Mouse (Mus musculus) leukemia stem cell, adult 10-12 weeks (primary cell): ENCODE results near the gene Sppl2a. TPM values are rescaled to one million over a fixed set of nuclear protein-coding genes. Genes with fewer than 3 reads are reported as not detected.

Experiments used
- polyA plus RNA-seq: library from polyadenylated mRNA; stranded (reverse); fragments of >175 nt; gene quantifications from 2 replicates; pipeline ENCODE4 v1.2.3, GENCODE M21; 2012; ENCODE audit warnings: low replicate concordance

Sppl2a gene
- 1.2 and 8.5 TPM in 2 replicates for polyA plus RNA-seq

DNA sequence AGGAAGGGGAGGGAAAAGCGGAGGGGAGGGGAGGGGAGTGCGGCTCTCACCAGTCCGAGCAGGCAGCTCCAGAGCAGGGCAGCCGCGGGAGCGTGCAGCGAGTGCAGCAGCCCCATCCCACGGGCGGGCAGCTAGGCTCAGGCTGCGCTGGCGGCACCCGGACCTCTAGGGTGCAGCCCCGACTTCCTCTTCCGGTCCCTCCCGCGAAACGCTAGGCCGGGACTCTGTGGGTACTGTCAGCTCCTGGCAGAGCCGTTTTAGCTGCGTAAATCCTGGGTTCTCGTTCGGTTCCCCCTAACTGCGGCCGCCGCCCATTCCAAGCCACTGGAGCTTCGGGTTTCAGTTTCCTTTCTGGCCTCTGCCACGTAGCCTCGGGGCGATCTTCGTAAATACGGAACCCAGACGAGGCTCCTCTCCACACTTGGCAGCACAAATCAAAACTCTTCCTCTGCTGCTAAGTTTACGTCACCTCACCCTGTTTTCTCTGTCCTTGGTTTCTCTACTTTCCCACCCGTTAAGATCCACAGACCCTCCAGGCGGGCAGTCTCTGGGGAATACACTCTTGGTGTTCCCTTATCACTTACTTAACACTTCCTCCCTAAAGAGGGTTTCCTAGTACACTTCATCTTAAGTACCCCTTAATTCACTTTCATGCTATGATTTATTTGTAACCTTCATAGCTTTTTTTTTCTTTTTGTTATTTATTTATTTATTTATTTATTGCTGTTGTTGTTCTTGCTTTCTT lies at the start of gene Sppl2a:
Gene Sppl2a, minus strand, starts transcription at position 339 of the 745 bp plus-strand sequence.

DNA sequence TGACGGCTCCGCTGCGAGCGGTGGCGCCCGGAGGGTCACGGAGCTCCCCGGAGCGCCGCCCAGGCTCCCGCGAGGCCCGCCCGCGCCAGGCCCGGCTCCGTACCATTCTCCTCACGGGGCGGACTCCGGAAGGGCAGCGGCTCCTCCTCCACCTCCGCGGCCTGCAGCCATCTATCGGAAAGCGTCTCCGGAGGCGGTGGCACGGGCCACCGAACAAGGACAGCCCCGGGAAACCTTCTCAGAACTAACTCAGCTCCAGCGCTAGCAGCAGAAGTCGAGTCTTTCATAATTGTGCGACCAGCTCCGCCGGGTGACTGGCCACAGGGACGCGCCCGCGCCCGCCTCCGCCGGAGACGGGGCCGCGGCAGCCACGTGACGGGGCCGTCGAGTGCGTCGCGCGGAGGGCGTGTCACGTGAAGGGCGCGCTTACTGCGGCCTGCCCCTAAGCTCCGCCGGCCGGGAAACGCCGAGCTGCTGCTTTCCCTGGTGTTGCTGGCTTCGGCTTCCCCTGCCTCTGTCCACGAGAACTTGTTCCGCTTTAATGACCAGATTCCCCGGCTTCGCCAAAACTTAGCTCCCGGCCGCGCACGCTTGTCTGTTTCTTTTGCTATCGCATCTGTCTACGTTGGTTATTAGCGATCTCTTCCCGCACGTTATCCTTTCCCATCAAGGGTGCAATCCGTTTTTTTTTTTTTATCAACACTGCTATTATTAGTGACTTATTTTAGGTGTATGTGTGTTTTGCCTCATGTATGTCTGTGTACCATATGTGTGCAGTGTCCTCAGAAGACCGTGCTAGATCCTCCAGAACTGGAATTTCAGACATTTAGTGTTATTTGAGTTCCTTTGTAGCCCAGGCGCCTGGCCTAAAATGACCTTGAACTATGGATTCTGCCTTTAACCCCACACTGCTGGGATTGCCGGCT lies 56.9 kb downstream of the Sppl2a start, which contains the start of gene Trpm7:
Gene Trpm7, minus strand, starts transcription at position 360 of the 926 bp plus-strand sequence.

Other genes starting within 250 kb of the Sppl2a start
- 7.3 and 12.6 TPM in 2 replicates for gene Usp8, start 225.9 kb downstream of the Sppl2a start, polyA plus RNA-seq
- gene Usp50, start 149.8 kb downstream of the Sppl2a start, polyA plus RNA-seq: 0.14 TPM in 1 of 2 replicates, not detected in the other
- 3.6 and 7.7 TPM in 2 replicates for gene Trpm7, start 57.0 kb downstream of the Sppl2a start, polyA plus RNA-seq
- 5.6 and 7.6 TPM in 2 replicates for gene Ap4e1, start 75.5 kb upstream of the Sppl2a start, polyA plus RNA-seq
- gene Blvra, start 137.4 kb upstream of the Sppl2a start, polyA plus RNA-seq: 0.78 and 4.8 TPM in 2 replicates
- 11.2 and 15.0 TPM in 2 replicates for gene Ncaph, start 200.7 kb upstream of the Sppl2a start, polyA plus RNA-seq
- 4.4 and 6.6 TPM in 2 replicates for gene Itpripl1, start 210.2 kb upstream of the Sppl2a start, polyA plus RNA-seq